Mouse (Mus musculus): ENCODE measurements around the gene Lrsam1.
A peak's percentile ranks its signal among the peaks of the same experiment; 100 is the strongest.

Gene Lrsam1

GRCm38 (mm10) chr2:32966184-32966688 is 4.8 kb upstream of the Lrsam1 start:
- no peak for DNase-seq

- DNase-seq = no peak
Measured at GRCm38 (mm10) chr2:32965511-32966183, 4.2 kb upstream of the Lrsam1 start.

- no peak for DNase-seq
Measured at GRCm38 (mm10) chr2:32964659-32965457, 3.4 kb upstream of the Lrsam1 start.

- no peak for DNase-seq
Measured at GRCm38 (mm10) chr2:32963981-32964380, 2.6 kb upstream of the Lrsam1 start.

GRCm38 (mm10) chr2:32963544-32963943 is 2.1 kb upstream of the Lrsam1 start:
- no peak for DNase-seq

- no peak for DNase-seq
Measured at GRCm38 (mm10) chr2:32962875-32963220, 1.4 kb upstream of the Lrsam1 start.

- no peak for DNase-seq
Measured at GRCm38 (mm10) chr2:32962062-32962874, 854 bp upstream of the Lrsam1 start.

GRCm38 (mm10) chr2:32960273-32960672 is 1.1 kb downstream of the Lrsam1 start:
- DNase-seq = no peak

- DNase-seq = peak in 1 of 2 experiments; percentile 35
Measured at GRCm38 (mm10) chr2:32957344-32957743, 4.1 kb downstream of the Lrsam1 start.

GRCm38 (mm10) chr2:32954581-32954980 is 6.8 kb downstream of the Lrsam1 start:
- no peak for DNase-seq

- DNase-seq = no peak
Measured at GRCm38 (mm10) chr2:32947454-32947853, 14.0 kb downstream of the Lrsam1 start.

- DNase-seq = no peak
Measured at GRCm38 (mm10) chr2:32940483-32940882, 20.9 kb downstream of the Lrsam1 start.

- peak in 1 of 2 experiments; percentile 53 for DNase-seq
Measured at GRCm38 (mm10) chr2:32939418-32939817, 22.0 kb downstream of the Lrsam1 start.

- no peak for DNase-seq
Measured at GRCm38 (mm10) chr2:32938741-32939140, 22.7 kb downstream of the Lrsam1 start.

GRCm38 (mm10) chr2:32931730-32932129 is 29.7 kb downstream of the Lrsam1 start:
- no peak for DNase-seq

GRCm38 (mm10) chr2:32928947-32929829 is 32.2 kb downstream of the Lrsam1 start:
- no peak for DNase-seq

GRCm38 (mm10) chr2:32928235-32928946 is 33.0 kb downstream of the Lrsam1 start:
- DNase-seq = peak; percentile 87 to 89

GRCm38 (mm10) chr2:32927624-32928234 is 33.7 kb downstream of the Lrsam1 start:
- DNase-seq = peak; percentile 58 to 79

GRCm38 (mm10) chr2:32926330-32927075 is 34.9 kb downstream of the Lrsam1 start:
- no peak for DNase-seq

- DNase-seq = no peak
Measured at GRCm38 (mm10) chr2:32924306-32924844, 37.0 kb downstream of the Lrsam1 start.
